Mouse (Mus musculus) retina, adult 2 months (tissue): ENCODE results near the gene Lama5.
A peak's percentile ranks its signal among the peaks of the same experiment; 100 is the strongest.

Experiments
- DNase-seq: peaks from one replicate; pipeline ENCODE4 v3.0.0-alpha.2; 2012; ENCODE audit warnings: low read depth, low spot score

Lama5 gene

GRCm38 (mm10) chr2:180254436-180255209, 29.0 kb upstream of the Lama5 start:
- DNase-seq, result no peak

DNA sequence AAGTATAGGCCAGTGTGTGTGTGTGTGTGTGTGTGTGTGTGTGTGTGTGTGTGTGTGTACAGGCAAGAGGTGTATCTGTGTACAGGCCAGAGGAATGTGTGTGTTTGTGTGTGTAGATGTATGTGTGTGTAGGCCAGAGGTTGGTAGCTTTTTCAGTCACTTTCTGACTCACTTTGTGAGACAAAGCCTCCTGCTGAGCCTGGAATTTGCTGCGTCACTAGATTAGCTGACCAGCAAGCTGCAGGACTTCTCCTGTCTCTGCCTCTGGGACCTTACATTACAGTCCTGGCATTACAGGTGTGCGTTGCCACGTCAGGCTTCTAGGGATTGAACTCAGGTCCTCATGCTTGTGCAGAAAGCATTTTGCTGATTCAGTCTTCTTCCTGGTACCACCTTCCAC, 26.2 kb upstream of the Lama5 start:
- no peak for DNase-seq

- peak; percentile 78 for DNase-seq
Measured at GRCm38 (mm10) chr2:180250930-180251611, 25.4 kb upstream of the Lama5 start.

GRCm38 (mm10) chr2:180248947-180249660, 23.4 kb upstream of the Lama5 start:
- DNase-seq, result no peak

DNA sequence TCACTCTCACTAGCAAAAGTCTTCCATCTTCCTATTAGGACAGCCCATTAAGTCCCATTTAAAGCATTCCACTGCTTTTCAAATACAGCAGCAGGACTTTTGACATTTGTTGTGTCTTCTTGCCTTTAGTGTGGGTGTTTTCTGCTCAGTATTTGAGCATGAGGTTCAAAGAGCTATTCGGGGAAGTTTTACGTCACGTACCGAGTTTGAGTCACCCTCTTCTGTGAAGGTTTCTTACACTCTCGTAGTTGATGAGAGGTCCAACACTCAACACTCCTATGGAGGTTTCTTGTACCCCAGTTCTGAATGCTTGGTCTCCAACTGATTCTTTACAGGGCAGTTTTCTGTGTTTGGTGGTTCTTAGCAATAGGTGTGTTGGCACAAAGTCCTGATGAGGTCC, 22.3 kb upstream of the Lama5 start:
- no peak for DNase-seq

GRCm38 (mm10) chr2:180243108-180243507, 17.4 kb upstream of the Lama5 start:
- DNase-seq, result no peak

DNA sequence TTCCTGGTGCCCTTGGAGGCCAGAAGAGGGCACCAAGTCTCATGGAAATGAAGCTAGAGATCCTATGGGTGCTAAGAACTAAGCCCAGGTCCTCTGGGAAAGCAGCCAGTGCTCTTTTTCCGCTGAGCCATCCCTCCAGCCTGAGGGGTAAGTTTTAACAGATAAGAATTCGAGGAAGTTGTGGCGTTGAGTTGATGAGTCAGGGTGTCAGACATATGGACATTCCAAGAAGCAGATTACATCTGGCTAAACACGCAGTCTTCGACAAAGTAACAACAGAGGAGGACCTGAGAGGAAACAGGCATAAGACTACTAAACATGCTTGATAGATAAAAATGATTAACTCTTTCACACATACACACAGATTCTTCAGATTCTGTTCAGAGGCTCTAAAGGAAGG, 12.9 kb upstream of the Lama5 start:
- DNase-seq, result no peak

- no peak for DNase-seq
Measured at GRCm38 (mm10) chr2:180237601-180238345, 12.1 kb upstream of the Lama5 start.

DNA sequence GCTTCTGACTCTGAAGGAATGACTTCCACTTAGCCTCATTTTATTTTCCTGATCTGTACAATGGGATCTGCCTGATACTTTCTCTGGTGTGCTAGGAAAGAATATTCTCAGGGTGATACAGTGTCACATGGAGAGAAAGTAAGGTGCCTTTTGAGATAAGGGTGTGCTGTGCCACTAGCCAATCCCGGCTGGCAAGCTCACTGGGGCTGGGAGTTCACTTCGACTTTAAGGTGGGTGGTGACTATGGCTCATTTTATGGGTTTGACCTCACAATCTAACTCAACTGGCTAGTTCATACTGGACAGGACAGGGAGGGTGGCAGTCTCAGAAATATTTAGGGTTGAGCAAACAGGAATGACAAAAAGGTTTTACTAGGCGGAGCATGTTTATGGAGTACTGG, 11.3 kb upstream of the Lama5 start:
- DNase-seq, result no peak

DNA sequence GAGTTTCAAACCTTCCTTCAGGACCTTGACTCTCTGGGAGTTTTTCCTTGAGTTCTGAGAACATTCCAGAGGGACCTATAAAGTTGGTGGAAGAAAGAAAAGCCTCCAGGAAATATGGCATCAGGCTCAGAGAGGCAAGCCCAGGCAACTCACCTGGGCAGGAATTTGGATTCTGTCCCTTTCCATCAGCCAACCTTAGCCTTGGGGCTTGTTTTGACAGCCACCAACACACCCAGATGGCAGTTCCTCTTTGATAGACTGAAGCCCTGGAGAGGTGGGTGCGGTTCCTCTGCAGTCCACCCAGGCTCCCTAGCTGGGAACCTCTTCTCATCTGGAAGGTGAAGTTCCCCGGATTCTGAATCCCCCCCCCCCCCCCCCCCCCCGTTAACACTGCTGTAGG, 10.8 kb upstream of the Lama5 start:
- no peak for DNase-seq

DNA sequence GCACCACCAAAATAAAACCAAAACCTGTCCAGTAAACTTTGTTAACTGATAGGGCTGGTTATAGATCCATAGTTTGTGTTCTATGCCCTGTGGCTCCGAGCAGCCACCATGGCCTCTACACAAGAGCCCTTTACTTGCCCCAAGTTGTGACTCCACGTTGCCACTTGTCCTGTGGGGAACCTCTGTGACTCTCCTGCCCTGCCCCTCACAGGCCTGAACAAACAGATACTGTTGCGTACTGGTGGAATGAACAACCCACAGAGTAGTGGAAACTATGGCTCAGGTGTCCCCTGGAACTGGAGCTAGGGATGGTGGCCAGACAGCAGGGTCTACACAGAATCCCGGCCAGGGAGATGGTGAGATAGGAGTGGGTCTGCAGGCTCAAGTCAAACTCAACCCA, 10.1 kb upstream of the Lama5 start:
- DNase-seq, result no peak

- DNase-seq, result no peak
Measured at GRCm38 (mm10) chr2:180234980-180235379, 9.3 kb upstream of the Lama5 start.

DNA sequence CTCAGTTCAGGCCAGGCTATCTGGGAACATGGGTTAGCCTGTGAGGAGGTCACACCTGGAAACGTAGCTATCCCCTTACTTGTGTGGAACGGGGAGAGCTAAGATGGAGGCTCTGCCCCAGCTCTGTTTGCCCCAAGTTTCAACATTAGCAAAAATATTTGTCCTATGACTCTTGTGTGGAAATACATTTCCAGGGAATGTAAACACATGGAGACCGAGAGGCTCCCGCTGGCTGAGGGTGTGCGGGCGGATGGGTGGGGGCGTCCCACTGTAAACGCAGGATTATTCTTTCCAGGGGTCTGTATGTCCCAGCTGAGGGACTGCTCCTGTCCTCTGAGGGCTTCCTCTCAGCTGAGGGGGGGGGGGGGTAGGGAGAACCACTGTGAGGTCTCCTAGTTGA, 8.7 kb upstream of the Lama5 start:
- no peak for DNase-seq

DNA sequence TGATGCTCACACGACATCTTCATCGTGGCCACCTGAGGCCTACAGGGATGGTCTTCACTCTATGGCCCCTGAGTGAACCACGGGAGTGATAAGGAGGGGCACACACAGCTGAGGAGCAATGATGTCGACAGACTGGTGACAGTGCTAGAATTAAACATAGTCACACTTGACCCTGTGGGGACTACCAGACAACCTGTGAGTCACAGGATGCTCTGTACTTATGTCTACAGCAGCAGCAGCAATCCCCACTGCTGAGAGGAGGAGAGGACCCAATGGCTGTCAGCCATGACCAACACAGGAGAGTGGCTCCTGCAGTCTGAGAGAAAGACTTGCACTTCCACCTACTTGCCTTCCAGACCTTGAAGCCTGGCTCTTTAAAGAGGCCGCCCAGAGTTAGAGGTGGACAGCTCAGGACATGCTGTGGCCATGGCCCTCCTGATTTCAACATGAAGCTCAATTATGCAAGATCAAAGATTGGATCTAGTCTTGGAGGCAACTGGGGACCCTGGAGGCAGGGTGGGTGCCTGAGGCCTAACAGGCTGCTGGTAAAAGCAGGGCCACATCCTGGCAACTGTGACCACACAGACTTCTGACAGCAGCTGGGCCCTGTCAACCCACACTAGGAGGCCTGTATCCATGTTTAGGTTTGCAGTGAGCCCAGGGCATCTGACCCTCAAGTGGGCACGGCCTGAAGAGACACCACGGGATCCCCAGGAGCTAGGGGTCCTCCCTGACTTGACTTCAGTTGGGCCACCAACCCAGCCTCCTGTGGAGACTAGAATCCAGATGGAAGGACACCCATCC, 7.6 kb upstream of the Lama5 start:
- DNase-seq, result no peak

GRCm38 (mm10) chr2:180230482-180230881, 4.8 kb upstream of the Lama5 start:
- DNase-seq, result no peak

DNA sequence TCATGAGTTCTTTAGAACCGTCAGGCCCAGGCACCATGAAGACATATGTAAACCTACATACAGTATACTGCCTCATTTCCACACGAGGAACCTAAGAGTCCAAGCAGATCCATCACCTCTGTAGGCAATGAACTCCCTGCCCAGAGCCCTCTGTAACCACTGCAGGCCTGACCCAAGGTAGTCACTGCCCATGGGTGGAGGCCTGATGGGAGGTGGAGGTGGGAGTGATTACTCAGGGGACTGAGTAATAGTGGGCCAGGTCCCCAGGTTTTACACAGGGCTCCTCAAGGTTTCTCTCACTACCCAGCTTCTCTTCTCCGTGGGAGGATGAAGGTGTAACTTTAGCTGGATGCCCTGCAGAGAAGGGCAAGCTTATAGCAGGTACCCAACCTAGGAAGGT, 3.5 kb upstream of the Lama5 start:
- no peak for DNase-seq

GRCm38 (mm10) chr2:180228592-180228991, 2.9 kb upstream of the Lama5 start:
- DNase-seq, result no peak

DNA sequence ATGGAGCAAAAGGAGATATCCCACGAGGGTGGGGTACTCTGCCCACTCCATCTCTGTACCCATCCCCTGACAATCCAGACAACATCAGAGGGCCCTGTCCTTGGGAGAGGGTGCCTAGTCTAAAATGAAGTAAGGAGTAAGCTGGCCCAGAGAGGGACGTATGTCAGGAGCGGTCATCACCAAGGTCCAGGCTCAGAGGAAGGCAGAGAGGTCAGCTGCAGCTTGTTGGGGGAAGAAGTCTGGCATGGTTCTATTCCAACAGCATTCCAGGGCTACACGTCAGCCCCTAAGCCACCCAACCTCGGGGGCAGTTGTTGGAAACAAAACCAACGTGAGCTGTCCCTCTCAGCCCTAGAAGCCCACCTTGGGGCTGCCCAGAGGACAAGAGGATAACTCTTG, 2.4 kb upstream of the Lama5 start:
- no peak for DNase-seq

DNA sequence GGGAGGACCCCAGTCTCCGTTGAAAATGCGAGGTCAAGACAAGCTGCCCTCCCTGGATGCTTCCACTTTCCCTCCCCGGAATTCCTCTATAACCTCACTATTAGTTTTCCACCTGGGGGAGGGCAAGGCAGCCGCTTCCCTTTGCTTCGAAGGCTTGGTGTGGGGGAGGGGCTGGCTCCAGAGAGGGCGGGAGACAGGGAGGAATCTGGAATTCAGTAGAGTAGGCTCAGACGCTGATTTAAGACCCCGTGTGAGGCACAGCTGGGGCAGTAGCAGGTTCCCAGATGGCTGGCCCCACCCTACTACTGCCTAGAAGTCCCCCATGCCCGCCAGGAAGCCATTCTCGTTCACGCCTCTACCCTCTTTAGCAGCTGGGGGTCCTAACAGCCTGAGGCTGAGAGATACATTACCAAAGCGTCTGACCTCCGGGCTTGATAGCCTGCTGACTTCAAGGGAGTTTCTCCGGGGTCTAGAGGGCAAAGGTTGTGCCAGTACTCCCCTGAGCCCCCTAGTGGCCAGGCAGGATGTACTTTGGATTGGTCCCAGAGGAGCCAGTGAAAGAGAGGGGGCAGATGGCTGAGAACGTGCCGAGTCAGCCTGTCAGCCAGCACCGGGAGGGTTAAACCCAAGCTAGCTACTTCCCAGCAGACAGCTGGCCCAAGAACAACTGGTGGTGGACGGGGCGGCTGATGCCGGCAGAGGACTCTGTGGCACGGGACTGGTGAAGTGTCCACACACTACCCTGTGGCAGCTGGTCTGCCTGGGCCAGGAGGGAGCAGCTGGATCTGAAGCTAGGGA, 1.8 kb upstream of the Lama5 start:
- DNase-seq, result no peak

DNA sequence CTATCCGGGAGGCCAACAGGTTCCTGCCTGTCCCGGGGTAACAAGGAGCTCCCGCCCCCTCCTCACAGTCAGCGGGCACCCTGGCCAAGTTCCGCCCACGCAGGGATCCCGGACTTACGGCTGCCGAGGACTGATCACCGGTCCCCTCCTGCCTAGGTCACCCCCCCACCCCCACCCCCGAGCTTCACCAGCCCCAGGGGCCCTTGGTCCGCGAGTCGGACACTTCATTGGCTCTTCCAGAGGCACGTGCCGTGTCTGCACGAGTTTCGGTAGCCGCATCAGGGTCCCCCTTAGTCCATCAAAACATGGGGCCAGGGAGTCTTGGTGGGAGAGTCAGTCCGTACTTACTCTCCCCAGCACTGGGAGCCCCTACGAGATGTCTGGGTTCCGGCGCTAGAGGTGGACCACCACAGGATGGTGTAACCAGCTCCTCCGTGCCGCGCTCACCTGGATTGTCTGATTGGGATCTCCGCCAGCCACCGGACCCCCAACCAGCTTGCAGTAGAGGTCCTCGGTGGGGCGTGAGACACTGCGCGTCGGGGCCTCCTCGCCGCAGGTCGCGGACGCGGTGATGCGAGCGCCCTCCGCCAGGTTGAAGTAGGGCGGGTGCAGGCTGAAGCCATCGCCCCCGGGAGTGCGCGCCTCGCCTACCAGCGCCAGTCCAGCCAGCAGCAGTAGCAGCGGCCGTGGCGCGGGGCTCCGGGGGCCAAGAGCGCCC, 456 bp downstream of the Lama5 start:
- no peak for DNase-seq
